Mouse (Mus musculus): ENCODE measurements around the gene Tap1.

Tap1 gene

GRCm38 (mm10) chr17:34237741-34238140 is 50.4 kb downstream of the Tap1 start:
- no peak for DNase-seq

GRCm38 (mm10) chr17:34238706-34239105 is 51.4 kb downstream of the Tap1 start, which contains the start of gene H2-Ob:
Gene H2-Ob (plus strand): TSS chr17:34238903.
- DNase-seq, result no peak

- no peak for DNase-seq
Measured at GRCm38 (mm10) chr17:34239601-34240041, 52.3 kb downstream of the Tap1 start.

GRCm38 (mm10) chr17:34240366-34240765 is 53.0 kb downstream of the Tap1 start:
- DNase-seq, result no peak

- no peak for DNase-seq
Measured at GRCm38 (mm10) chr17:34240916-34241315, 53.6 kb downstream of the Tap1 start.

- no peak for DNase-seq
Measured at GRCm38 (mm10) chr17:34244656-34245055, 57.3 kb downstream of the Tap1 start.

Data from cerebellum, adult 11 months (tissue).